Mouse (Mus musculus): Measurements from ENCODE around the gene Kif23. TPM values are rescaled to one million over a fixed set of nuclear protein-coding genes. Genes with fewer than 3 reads are reported as not detected.

The Kif23 gene
- polyA plus RNA-seq, 1 experiment from 2014 or later = 132 TPM

DNA sequence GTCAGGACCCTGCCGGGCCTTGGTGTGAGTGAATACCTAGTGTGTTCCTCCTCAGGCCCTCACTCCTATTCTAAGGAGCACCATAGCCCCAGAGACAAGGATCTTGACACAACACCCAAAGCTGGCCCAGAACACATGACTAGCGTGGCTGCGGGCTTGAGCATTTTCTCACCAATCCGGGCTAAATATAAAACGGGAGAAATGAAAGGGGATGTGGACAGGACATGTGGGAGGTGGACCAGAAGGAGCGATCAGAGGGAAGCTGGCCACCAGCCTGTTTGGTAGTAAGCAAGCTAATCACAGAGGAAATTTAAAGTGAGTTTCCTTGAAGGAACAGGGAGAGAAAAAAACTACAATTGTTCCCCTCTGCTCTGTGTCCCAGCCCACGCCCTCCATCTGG lies 60.6 kb downstream of the Kif23 start:
- Histone ChIP-seq H3K4me3 (no peak overlapping the region), H3K36me3 (replicated peaks) (no peaks in the 10 kb centered on the region), H3K27me3 (ENCODE audit: poor library complexity, severe bottlenecking) (no peaks in the 10 kb centered on the region), H3K27ac (no peak overlapping the region), H3K4me1 (peaks cover 36% of the 10 kb centered on the region), H3K9me3 (no peaks in the 10 kb centered on the region)
- DNase-seq (ENCODE audit: extremely low spot score, low spot score) = no peak
- 91% methylated on average over 7 of the region's 7 CpGs for WGBS

DNA sequence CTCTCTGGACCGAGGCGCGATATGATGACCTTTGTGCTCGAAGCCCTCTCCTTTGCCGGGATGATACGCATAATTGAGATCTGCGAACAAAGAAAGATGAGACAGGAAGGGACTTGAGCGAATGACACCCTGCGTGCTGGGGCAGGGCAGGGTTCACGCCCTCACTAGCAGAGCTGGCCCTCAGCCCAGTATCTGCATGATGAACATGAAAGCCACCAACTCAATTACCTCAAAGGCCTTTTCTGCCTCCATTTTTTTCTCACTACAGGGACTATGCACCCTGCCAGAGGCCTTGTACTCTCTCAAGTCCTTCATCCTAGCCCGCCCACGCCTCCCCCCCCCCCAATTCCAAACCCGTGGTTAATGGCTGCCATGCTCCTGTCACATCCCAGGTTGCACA lies 61.6 kb downstream of the Kif23 start:
- Histone ChIP-seq H3K27ac (0 out of 2 replicates have a peak overlapping the region, but pooled peaks have one; percentile 35), H3K9me3 (no peaks in the 10 kb centered on the region), H3K4me3 (no peak overlapping the region), H3K36me3 (replicated peaks) (no peaks in the 10 kb centered on the region), H3K27me3 (ENCODE audit: poor library complexity, severe bottlenecking) (no peaks in the 10 kb centered on the region), H3K4me1 (peaks cover 33% of the 10 kb centered on the region)
- no peak for DNase-seq (ENCODE audit: extremely low spot score, low spot score)
- WGBS = 82% methylated on average over 13 of the region's 13 CpGs

- 90% methylated on average over 7 of the region's 7 CpGs for WGBS
- Histone ChIP-seq H3K27ac (peak overlapping the region; percentile 48; the same call in 1 of the 2 replicates), H3K9me3 (no peaks in the 10 kb centered on the region), H3K27me3 (ENCODE audit: poor library complexity, severe bottlenecking) (no peaks in the 10 kb centered on the region), H3K4me3 (no peak overlapping the region), H3K36me3 (replicated peaks) (no peaks in the 10 kb centered on the region), H3K4me1 (peaks cover 28% of the 10 kb centered on the region)
- no peak for DNase-seq (ENCODE audit: extremely low spot score, low spot score)
Observed at GRCm38 (mm10) chr9:61884375-61884774, 62.2 kb downstream of the Kif23 start.

DNA sequence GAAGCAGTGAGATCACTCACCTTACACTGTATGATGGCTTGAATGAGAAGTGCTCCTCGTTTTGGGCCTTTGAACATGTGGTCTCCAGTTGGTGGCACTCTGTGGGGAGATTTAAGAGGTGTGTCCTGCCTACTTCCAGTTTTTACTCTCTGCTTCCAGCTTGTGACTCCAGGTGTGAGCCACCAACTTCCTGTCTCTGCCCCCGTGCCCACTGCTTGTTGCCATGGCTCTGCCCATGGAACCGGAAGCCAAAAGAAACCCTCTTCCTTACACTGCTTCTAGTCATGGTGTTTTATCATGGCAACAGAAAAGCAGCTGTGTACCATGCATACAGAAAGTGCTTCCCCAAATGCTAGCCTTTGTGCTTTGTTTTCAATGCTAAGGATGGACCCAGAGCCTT lies 64.4 kb downstream of the Kif23 start:
- H3K27ac ChIP-seq = no peak overlapping the region
- no peak for DNase-seq (ENCODE audit: extremely low spot score, low spot score)
- 84% methylated on average over 3 of the region's 3 CpGs for WGBS
- H3K4me1 ChIP-seq = peaks cover 44% of the 10 kb centered on the region
- no peaks in the 10 kb centered on the region for H3K36me3 ChIP-seq (replicated peaks)
- no peak overlapping the region for H3K4me3 ChIP-seq
- peaks cover 19% of the 10 kb centered on the region for H3K27me3 ChIP-seq (ENCODE audit: poor library complexity, severe bottlenecking)
- no peaks in the 10 kb centered on the region for H3K9me3 ChIP-seq

- WGBS = 36% methylated on average over 2 of the region's 2 CpGs
- no peaks in the 10 kb centered on the region for H3K9me3 ChIP-seq
- peaks cover 50% of the 10 kb centered on the region for H3K27me3 ChIP-seq (ENCODE audit: poor library complexity, severe bottlenecking)
- H3K4me3 ChIP-seq = no peak overlapping the region
- peak; percentile 79 for DNase-seq (ENCODE audit: extremely low spot score, low spot score)
- peaks cover 56% of the 10 kb centered on the region for H3K4me1 ChIP-seq
- H3K27ac ChIP-seq = peak overlapping the region; percentile 71
- H3K36me3 ChIP-seq (replicated peaks) = no peaks in the 10 kb centered on the region
Observed at GRCm38 (mm10) chr9:61878889-61879288, 67.7 kb downstream of the Kif23 start.

- Histone ChIP-seq H3K9me3 (no peaks in the 10 kb centered on the region), H3K36me3 (replicated peaks) (no peaks in the 10 kb centered on the region), H3K27ac (peak overlapping the region; percentile 71), H3K27me3 (ENCODE audit: poor library complexity, severe bottlenecking) (peaks cover 54% of the 10 kb centered on the region), H3K4me1 (peaks cover 68% of the 10 kb centered on the region), H3K4me3 (peak overlapping the region; percentile 22; the same call in 1 of the 2 replicates)
- 17% methylated on average over 22 of the region's 22 CpGs for WGBS
- DNase-seq (ENCODE audit: extremely low spot score, low spot score) = no peak
Observed at GRCm38 (mm10) chr9:61877373-61878112, 69.0 kb downstream of the Kif23 start.

- no peak for DNase-seq (ENCODE audit: extremely low spot score, low spot score)
- Histone ChIP-seq H3K4me1 (peaks cover 68% of the 10 kb centered on the region), H3K27me3 (ENCODE audit: poor library complexity, severe bottlenecking) (peaks cover 59% of the 10 kb centered on the region), H3K36me3 (replicated peaks) (no peaks in the 10 kb centered on the region), H3K9me3 (peaks cover 14% of the 10 kb centered on the region; the same call in 1 of the 2 replicates), H3K27ac (peak overlapping the region; percentile 87), H3K4me3 (0 out of 2 replicates have a peak overlapping the region, but pooled peaks have one; percentile 4)
- 62% methylated on average over 8 of the region's 8 CpGs for WGBS
Observed at GRCm38 (mm10) chr9:61873325-61873724, 73.2 kb downstream of the Kif23 start.

- Histone ChIP-seq H3K27me3 (ENCODE audit: poor library complexity, severe bottlenecking) (peaks cover 59% of the 10 kb centered on the region), H3K27ac (peak overlapping the region; percentile 87), H3K4me3 (peak overlapping the region; percentile 18; the same call in 1 of the 2 replicates), H3K36me3 (replicated peaks) (no peaks in the 10 kb centered on the region), H3K9me3 (peaks cover 14% of the 10 kb centered on the region; the same call in 1 of the 2 replicates), H3K4me1 (peaks cover 61% of the 10 kb centered on the region)
- DNase-seq (ENCODE audit: extremely low spot score, low spot score) = peak; percentile 70
- 33% methylated on average over 8 of the region's 8 CpGs for WGBS
Observed at GRCm38 (mm10) chr9:61872246-61872941, 74.2 kb downstream of the Kif23 start.

DNA sequence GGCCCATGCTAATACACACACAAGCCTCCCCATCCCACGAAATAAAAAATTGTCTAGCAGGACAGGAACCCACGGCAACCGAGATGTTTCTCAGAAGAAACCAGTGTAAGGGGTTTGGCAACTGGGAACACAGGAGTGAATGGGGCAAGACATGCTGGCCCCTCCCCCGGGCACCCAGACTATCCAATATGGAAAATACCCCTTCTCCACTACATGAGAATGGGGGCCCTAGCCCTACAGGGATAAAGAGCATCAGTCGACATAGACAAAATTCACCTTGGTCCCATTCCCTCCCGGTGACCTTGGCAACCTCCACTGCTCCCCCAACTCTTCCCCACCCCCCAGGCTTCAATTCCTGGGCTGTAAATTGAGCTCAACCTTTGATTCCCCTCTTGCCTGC lies 74.7 kb downstream of the Kif23 start:
- H3K9me3 ChIP-seq = peaks cover 14% of the 10 kb centered on the region; the same call in 1 of the 2 replicates
- H3K27me3 ChIP-seq (ENCODE audit: poor library complexity, severe bottlenecking) = peaks cover 55% of the 10 kb centered on the region
- no peak for DNase-seq (ENCODE audit: extremely low spot score, low spot score)
- H3K36me3 ChIP-seq (replicated peaks) = no peaks in the 10 kb centered on the region
- H3K4me3 ChIP-seq = peak overlapping the region; percentile 18; the same call in 1 of the 2 replicates
- 63% methylated on average over 6 of the region's 6 CpGs for WGBS
- H3K4me1 ChIP-seq = peaks cover 57% of the 10 kb centered on the region
- peak overlapping the region; percentile 87 for H3K27ac ChIP-seq

- Histone ChIP-seq H3K27me3 (ENCODE audit: poor library complexity, severe bottlenecking) (peaks cover 24% of the 10 kb centered on the region), H3K9me3 (peaks cover 17% of the 10 kb centered on the region; the same call in 1 of the 2 replicates), H3K36me3 (replicated peaks) (no peaks in the 10 kb centered on the region), H3K4me3 (no peak overlapping the region), H3K27ac (peak overlapping the region; percentile 37), H3K4me1 (peaks cover 37% of the 10 kb centered on the region)
- WGBS = 85% methylated on average over 11 of the region's 11 CpGs
- DNase-seq (ENCODE audit: extremely low spot score, low spot score) = no peak
Observed at GRCm38 (mm10) chr9:61867659-61868058, 78.9 kb downstream of the Kif23 start.

All from forebrain, embryonic 10.5 days (tissue).